Mouse (Mus musculus) kidney, adult 9 months (tissue): ENCODE measurements around the gene Hhip.

Experiments
- DNase-seq: peaks from one replicate; pipeline ENCODE4 v3.0.0; 2022

Gene Hhip

GRCm38 (mm10) chr8:80057198-80058174 lies at the start of gene Hhip:
Gene Hhip (minus strand): TSS chr8:80058006.
- DNase-seq: no peak

- no peak for DNase-seq
These were observed 29.2 kb upstream of the Hhip start for GRCm38 (mm10) chr8:80087021-80087420.

GRCm38 (mm10) chr8:80058193-80058592 lies 387 bp upstream of the Hhip start:
- DNase-seq: no peak

- DNase-seq: no peak
These were observed 1.3 kb downstream of the Hhip start for GRCm38 (mm10) chr8:80056331-80057070.

GRCm38 (mm10) chr8:80055777-80056176 lies 2.0 kb downstream of the Hhip start:
- DNase-seq: no peak

- no peak for DNase-seq
These were observed 2.7 kb downstream of the Hhip start for GRCm38 (mm10) chr8:80055094-80055493.

- no peak for DNase-seq
These were observed 3.6 kb downstream of the Hhip start for GRCm38 (mm10) chr8:80054216-80054615.

GRCm38 (mm10) chr8:80052838-80053237 lies 5.0 kb downstream of the Hhip start:
- no peak for DNase-seq

GRCm38 (mm10) chr8:80051494-80051893 lies 6.3 kb downstream of the Hhip start:
- DNase-seq: no peak

GRCm38 (mm10) chr8:80049256-80050005 lies 8.4 kb downstream of the Hhip start:
- no peak for DNase-seq

GRCm38 (mm10) chr8:80048256-80048655 lies 9.6 kb downstream of the Hhip start:
- DNase-seq: no peak

- no peak for DNase-seq
These were observed 20.1 kb downstream of the Hhip start for GRCm38 (mm10) chr8:80037644-80038253.

GRCm38 (mm10) chr8:80032604-80033003 lies 25.2 kb downstream of the Hhip start:
- no peak for DNase-seq

- no peak for DNase-seq
These were observed 26.2 kb downstream of the Hhip start for GRCm38 (mm10) chr8:80031330-80032293.

GRCm38 (mm10) chr8:80029631-80030030 lies 28.2 kb downstream of the Hhip start:
- no peak for DNase-seq

- no peak for DNase-seq
These were observed 37.3 kb downstream of the Hhip start for GRCm38 (mm10) chr8:80020469-80020868.

GRCm38 (mm10) chr8:80015818-80016217 lies 42.0 kb downstream of the Hhip start:
- no peak for DNase-seq

GRCm38 (mm10) chr8:80004421-80004820 lies 53.4 kb downstream of the Hhip start:
- no peak for DNase-seq

GRCm38 (mm10) chr8:80002313-80002712 lies 55.5 kb downstream of the Hhip start:
- DNase-seq: no peak

GRCm38 (mm10) chr8:79995075-79995474 lies 62.7 kb downstream of the Hhip start:
- DNase-seq: no peak

GRCm38 (mm10) chr8:79993507-79993906 lies 64.3 kb downstream of the Hhip start:
- DNase-seq: no peak
